Mouse (Mus musculus) cortical plate, adult 2 months (tissue): ENCODE measurements around the gene Ptprd.

Source experiments
- CTCF ChIP-seq: fragments of 200-500 bp; IDR thresholded peaks from 2 replicates; pipeline ENCODE4 v1.5.1; 2011; ENCODE audit warnings: mild to moderate bottlenecking, control low read depth, low read length; ENCODE audit not compliant: insufficient read depth; ENCODE audit errors: extremely low read depth
- POLR2A ChIP-seq: fragments of 200-500 bp; IDR thresholded peaks from 2 replicates; pipeline ENCODE4 v1.6.1; 2011; ENCODE audit warnings: mild to moderate bottlenecking, low read length, control low read depth; ENCODE audit not compliant: insufficient read depth; ENCODE audit errors: extremely low read depth

GRCm38 (mm10) chr4:77241852-77242455 is 969.8 kb downstream of the Ptprd start:
- TF ChIP-seq CTCF (no peak), POLR2A (no peak)
